Mouse (Mus musculus) testis, postnatal 14 days (tissue): ENCODE measurements around the gene Sypl.

ENCODE experiments used
- DNase-seq: peaks from one replicate; pipeline ENCODE4 v3.0.0; 2021; ENCODE audit warnings: low spot score

Sypl gene

GRCm38 (mm10) chr12:32953596-32954215, at the start of gene Sypl:
Gene Sypl, plus strand, starts transcription at chr12:32953891.
- peak; percentile 97 for DNase-seq

- DNase-seq: no peak
Measured at GRCm38 (mm10) chr12:32909686-32910085, 44.0 kb upstream of the Sypl start.

- DNase-seq: peak; percentile 46
Measured at GRCm38 (mm10) chr12:32910092-32910491, 43.6 kb upstream of the Sypl start.

GRCm38 (mm10) chr12:32910560-32911194, 43.0 kb upstream of the Sypl start:
- no peak for DNase-seq

- no peak for DNase-seq
Measured at GRCm38 (mm10) chr12:32911569-32911968, 42.1 kb upstream of the Sypl start.

GRCm38 (mm10) chr12:32912772-32913171, 40.9 kb upstream of the Sypl start:
- DNase-seq: no peak

GRCm38 (mm10) chr12:32918683-32919082, 35.0 kb upstream of the Sypl start:
- no peak for DNase-seq

- no peak for DNase-seq
Measured at GRCm38 (mm10) chr12:32919091-32919490, 34.6 kb upstream of the Sypl start.

- no peak for DNase-seq
Measured at GRCm38 (mm10) chr12:32919527-32919926, 34.2 kb upstream of the Sypl start.

GRCm38 (mm10) chr12:32920185-32920788, 33.4 kb upstream of the Sypl start:
- DNase-seq: no peak

GRCm38 (mm10) chr12:32921071-32921470, 32.6 kb upstream of the Sypl start:
- no peak for DNase-seq

- DNase-seq: no peak
Measured at GRCm38 (mm10) chr12:32921532-32922131, 32.1 kb upstream of the Sypl start.

GRCm38 (mm10) chr12:32924245-32924644, 29.4 kb upstream of the Sypl start:
- no peak for DNase-seq

GRCm38 (mm10) chr12:32926331-32927172, 27.1 kb upstream of the Sypl start:
- DNase-seq: no peak

GRCm38 (mm10) chr12:32927231-32927835, 26.4 kb upstream of the Sypl start:
- no peak for DNase-seq

- DNase-seq: no peak
Measured at GRCm38 (mm10) chr12:32928180-32928579, 25.5 kb upstream of the Sypl start.

- no peak for DNase-seq
Measured at GRCm38 (mm10) chr12:32929831-32930513, 23.7 kb upstream of the Sypl start.

GRCm38 (mm10) chr12:32930566-32930965, 23.1 kb upstream of the Sypl start:
- no peak for DNase-seq

GRCm38 (mm10) chr12:32936246-32936946, 17.3 kb upstream of the Sypl start:
- DNase-seq: no peak

GRCm38 (mm10) chr12:32941141-32941540, 12.6 kb upstream of the Sypl start:
- no peak for DNase-seq

- no peak for DNase-seq
Measured at GRCm38 (mm10) chr12:32943347-32943746, 10.3 kb upstream of the Sypl start.
